Mouse (Mus musculus) myocyte (in vitro differentiated cells): ENCODE measurements around the gene Nars2. TPM values are rescaled to one million over a fixed set of nuclear protein-coding genes. Genes with fewer than 3 reads are reported as not detected.

Source experiments
- H3K27me3 ChIP-seq: one replicate; pipeline ENCODE4 v1.6.1; 2011; ENCODE audit not compliant: control insufficient read depth, insufficient read depth, insufficient read length
- H3K36me3 ChIP-seq: one replicate; pipeline ENCODE4 v1.6.1; 2011; ENCODE audit not compliant: control insufficient read depth, insufficient read depth
- H3K4me2 ChIP-seq: one replicate; pipeline ENCODE4 v1.6.1; 2011; ENCODE audit warnings: low read depth, control low read depth
- H3K4me3 ChIP-seq: one replicate; pipeline ENCODE4 v1.5.1; 2011; ENCODE audit warnings: mild to moderate bottlenecking, control low read depth, moderate library complexity
- H3K79me2 ChIP-seq: one replicate; pipeline ENCODE4 v1.6.1; 2011; ENCODE audit not compliant: control insufficient read depth, insufficient read depth
- H3ac ChIP-seq: one replicate; pipeline ENCODE4 v1.6.1; 2011; ENCODE audit not compliant: control insufficient read depth, insufficient read length
- CEBPB ChIP-seq: IDR thresholded peaks from 2 replicates; pipeline ENCODE4 v1.6.1; 2011; ENCODE audit warnings: mild to moderate bottlenecking, moderate library complexity; ENCODE audit not compliant: poor library complexity, insufficient read depth, severe bottlenecking
- E2F4 ChIP-seq: IDR thresholded peaks from one replicate; pipeline ENCODE4 v1.6.1; 2011; ENCODE audit warnings: mild to moderate bottlenecking, control low read depth, moderate library complexity; ENCODE audit not compliant: insufficient read depth
- MAX ChIP-seq: IDR thresholded peaks from one replicate; pipeline ENCODE4 v1.6.1; 2011; ENCODE audit warnings: low read depth, mild to moderate bottlenecking, control low read depth
- MYOD1 ChIP-seq, 3 experiments: IDR thresholded peaks; one replicate each; pipeline ENCODE4 v1.6.1; 2011; ENCODE audit warnings: control low read depth in 2 of 3, low read depth in 2 of 3, mild to moderate bottlenecking in 2 of 3, moderate library complexity in 1 of 3; ENCODE audit not compliant: insufficient read length in 2 of 3, control insufficient read depth in 1 of 3
- MYOG ChIP-seq, 3 experiments: IDR thresholded peaks; one replicate each; pipeline ENCODE4 v1.6.1; 2011; ENCODE audit warnings: control low read depth in 2 of 3, low read depth in 2 of 3, mild to moderate bottlenecking in 2 of 3; ENCODE audit not compliant: insufficient read length in 2 of 3, control insufficient read depth in 1 of 3, insufficient read depth in 1 of 3
- POLR2A ChIP-seq: IDR thresholded peaks from one replicate; pipeline ENCODE4 v1.6.1; 2011; ENCODE audit warnings: low read depth, mild to moderate bottlenecking, control low read depth, moderate library complexity; ENCODE audit not compliant: insufficient read length
- POLR2AphosphoS2 ChIP-seq: IDR thresholded peaks from one replicate; pipeline ENCODE4 v1.6.1; 2011; ENCODE audit warnings: low read depth, control low read depth; ENCODE audit not compliant: insufficient read length
- REST ChIP-seq: IDR thresholded peaks from one replicate; pipeline ENCODE4 v1.6.1; 2011; ENCODE audit warnings: mild to moderate bottlenecking, control low read depth, moderate library complexity; ENCODE audit not compliant: insufficient read depth, insufficient read length
- SRF ChIP-seq: IDR thresholded peaks from one replicate; pipeline ENCODE4 v1.6.1; 2011; ENCODE audit warnings: low read depth; ENCODE audit not compliant: control insufficient read depth, insufficient read length
- TCF12 ChIP-seq: IDR thresholded peaks from one replicate; pipeline ENCODE4 v1.6.1; 2011; ENCODE audit warnings: mild to moderate bottlenecking, control low read depth; ENCODE audit not compliant: poor library complexity, insufficient read depth, severe bottlenecking
- TCF3 ChIP-seq: IDR thresholded peaks from one replicate; pipeline ENCODE4 v1.6.1; 2011; ENCODE audit warnings: low read depth, control low read depth; ENCODE audit not compliant: insufficient read length
- USF1 ChIP-seq: IDR thresholded peaks from one replicate; pipeline ENCODE4 v1.6.1; 2011; ENCODE audit warnings: low read depth, mild to moderate bottlenecking, control low read depth, moderate library complexity
- polyA plus RNA-seq: library from polyadenylated mRNA; unstranded; fragments of >200 nt; fragmentation: generic; extraction: Trizol; gene quantifications from one replicate; pipeline ENCODE4 v1.2.1, GENCODE M21; 2012; ENCODE audit warnings: missing spikeins

The Nars2 gene
- polyA plus RNA-seq, 1 experiment = 6.7 TPM

GRCm38 (mm10) chr7:96910310-96910960 is 40.9 kb upstream of the Nars2 start:
- H3K36me3 ChIP-seq = no peaks in the 10 kb centered on the region
- H3K4me2 ChIP-seq = no peak overlapping the region
- no peak overlapping the region for H3ac ChIP-seq
- H3K4me3 ChIP-seq = no peak overlapping the region
- no peaks in the 10 kb centered on the region for H3K27me3 ChIP-seq
- TF ChIP-seq MYOG (IDR thresholded peaks at IDR 0.05; ENCODE audit: control insufficient read depth in 1 of 3, insufficient read depth in 1 of 3, insufficient read length in 2 of 3, low read depth in 2 of 3) = no peak
- TF ChIP-seq POLR2AphosphoS2 = no peak
- TF ChIP-seq MYOD1 (IDR thresholded peaks at IDR 0.05; ENCODE audit: control insufficient read depth in 1 of 3, insufficient read length in 2 of 3, low read depth in 2 of 3) = no peak
- TF ChIP-seq E2F4 = no peak
- no peak for TF ChIP-seq SRF
- no peaks in the 10 kb centered on the region for H3K79me2 ChIP-seq

- Histone ChIP-seq H3K27me3 (no peaks in the 10 kb centered on the region), H3K36me3 (no peaks in the 10 kb centered on the region), H3K79me2 (no peaks in the 10 kb centered on the region), H3K4me2 (no peak overlapping the region), H3ac (no peak overlapping the region), H3K4me3 (no peak overlapping the region)
- TF ChIP-seq MYOG (IDR thresholded peaks at IDR 0.05; ENCODE audit: control insufficient read depth in 1 of 3, insufficient read depth in 1 of 3, insufficient read length in 2 of 3, low read depth in 2 of 3) = peak in 1 of 3 experiments; percentile 10
- no peak for TF ChIP-seq MAX
Measured at GRCm38 (mm10) chr7:96914031-96914430, 37.3 kb upstream of the Nars2 start.

DNA sequence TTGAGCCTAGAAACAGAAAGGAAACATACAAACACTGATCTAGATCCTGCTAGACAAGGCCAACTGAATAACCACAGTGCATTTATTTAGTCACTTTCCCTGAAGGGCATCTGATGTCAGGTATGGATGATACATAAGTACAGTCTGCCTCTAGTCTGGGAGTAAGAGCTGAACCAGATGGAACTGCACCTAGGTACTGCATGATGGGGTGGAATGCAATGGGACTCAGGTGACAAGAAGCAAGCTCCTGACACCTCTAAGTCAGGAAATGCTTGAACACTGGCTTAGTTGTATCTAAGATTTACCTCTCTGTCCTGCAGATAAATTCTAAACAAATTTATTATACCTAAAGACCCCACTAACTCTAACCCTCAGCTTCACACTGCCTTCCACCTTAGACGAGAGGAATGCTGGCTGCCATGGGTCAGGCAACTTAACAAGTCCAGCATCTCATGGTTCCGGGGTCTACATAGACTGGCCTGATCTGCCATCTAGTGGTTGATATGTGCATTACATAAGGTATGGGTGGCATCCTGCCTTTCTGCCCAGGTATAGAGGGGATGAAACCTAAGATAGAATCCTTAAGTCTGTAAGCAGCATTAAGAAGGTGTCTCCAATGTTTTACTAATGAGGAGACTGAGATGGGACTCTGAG is 35.7 kb upstream of the Nars2 start:
- TF ChIP-seq MYOD1 (IDR thresholded peaks at IDR 0.05; ENCODE audit: control insufficient read depth in 1 of 3, insufficient read length in 2 of 3, low read depth in 2 of 3) (no peak), E2F4 (no peak), SRF (no peak), TCF12 (no peak), POLR2A (no peak), POLR2AphosphoS2 (no peak), TCF3 (no peak), MAX (no peak), USF1 (no peak), MYOG (IDR thresholded peaks at IDR 0.05; ENCODE audit: control insufficient read depth in 1 of 3, insufficient read depth in 1 of 3, insufficient read length in 2 of 3, low read depth in 2 of 3) (no peak), REST (no peak), CEBPB (no peak)
- no peaks in the 10 kb centered on the region for H3K36me3 ChIP-seq
- H3K27me3 ChIP-seq = no peaks in the 10 kb centered on the region
- no peak overlapping the region for H3K4me2 ChIP-seq
- no peaks in the 10 kb centered on the region for H3K79me2 ChIP-seq
- no peak overlapping the region for H3K4me3 ChIP-seq
- H3ac ChIP-seq = no peak overlapping the region

DNA sequence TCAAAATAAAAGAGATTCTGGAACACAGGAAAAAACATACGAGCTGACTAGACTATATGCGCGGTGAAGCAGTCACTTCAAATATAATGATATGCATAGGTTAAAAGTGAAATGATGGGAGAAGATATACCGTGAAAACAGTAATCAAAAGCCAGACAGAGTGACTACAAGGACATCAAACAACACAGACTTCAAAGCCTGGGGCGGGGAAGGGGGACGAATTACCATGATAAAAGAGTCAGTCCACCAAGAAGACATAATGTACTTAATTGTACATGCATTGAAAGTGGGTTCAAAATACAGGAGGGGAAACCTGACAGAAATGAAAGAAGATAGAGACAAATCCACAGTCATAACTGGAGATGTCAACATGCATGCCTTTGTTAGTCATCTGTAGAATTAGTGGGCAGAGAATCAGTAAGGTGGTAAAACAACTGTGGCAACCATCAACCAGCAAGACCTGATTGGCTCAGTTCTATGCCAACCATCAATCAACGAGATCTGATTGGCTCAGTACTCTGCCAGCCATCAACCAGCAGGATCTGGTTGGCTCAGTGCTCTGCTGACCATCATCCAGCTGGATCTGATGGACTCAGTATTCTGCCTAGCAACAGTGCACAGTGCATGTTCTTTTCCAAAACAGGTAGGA is 30.7 kb upstream of the Nars2 start:
- no peak overlapping the region for H3K4me2 ChIP-seq
- no peak overlapping the region for H3ac ChIP-seq
- H3K36me3 ChIP-seq = no peaks in the 10 kb centered on the region
- no peaks in the 10 kb centered on the region for H3K79me2 ChIP-seq
- TF ChIP-seq E2F4 (no peak), MYOG (IDR thresholded peaks at IDR 0.05; ENCODE audit: control insufficient read depth in 1 of 3, insufficient read depth in 1 of 3, insufficient read length in 2 of 3, low read depth in 2 of 3) (no peak), POLR2A (no peak), CEBPB (no peak), MYOD1 (IDR thresholded peaks at IDR 0.05; ENCODE audit: control insufficient read depth in 1 of 3, insufficient read length in 2 of 3, low read depth in 2 of 3) (no peak), REST (no peak), POLR2AphosphoS2 (no peak), USF1 (no peak)
- no peak overlapping the region for H3K4me3 ChIP-seq
- no peaks in the 10 kb centered on the region for H3K27me3 ChIP-seq

GRCm38 (mm10) chr7:96922927-96923326 is 28.4 kb upstream of the Nars2 start:
- Histone ChIP-seq H3K4me2 (no peak overlapping the region), H3K36me3 (no peaks in the 10 kb centered on the region), H3K79me2 (no peaks in the 10 kb centered on the region), H3K27me3 (no peaks in the 10 kb centered on the region), H3ac (no peak overlapping the region), H3K4me3 (no peak overlapping the region)
- TF ChIP-seq USF1 (no peak), SRF (no peak), MYOD1 (IDR thresholded peaks at IDR 0.05; ENCODE audit: control insufficient read depth in 1 of 3, insufficient read length in 2 of 3, low read depth in 2 of 3) (no peak), POLR2AphosphoS2 (no peak), TCF12 (no peak), REST (no peak), TCF3 (no peak), E2F4 (no peak), MAX (no peak), CEBPB (no peak)
